Mouse (Mus musculus) 3T3-L1 (cell line): Measurements from ENCODE around the gene Cpxm1.
A peak's percentile ranks its signal among the peaks of the same experiment; 100 is the strongest.
"Not testable (repeated sequence)": the region's sequence is repeated elsewhere in the genome, so short reads cannot be mapped to it uniquely, and the experiment has no call there.

Source experiments
- DNase-seq: peaks from one replicate; pipeline ENCODE4 v3.0.0-alpha.2; 2015; ENCODE audit warnings: low read depth, low spot score

Cpxm1 gene

DNA sequence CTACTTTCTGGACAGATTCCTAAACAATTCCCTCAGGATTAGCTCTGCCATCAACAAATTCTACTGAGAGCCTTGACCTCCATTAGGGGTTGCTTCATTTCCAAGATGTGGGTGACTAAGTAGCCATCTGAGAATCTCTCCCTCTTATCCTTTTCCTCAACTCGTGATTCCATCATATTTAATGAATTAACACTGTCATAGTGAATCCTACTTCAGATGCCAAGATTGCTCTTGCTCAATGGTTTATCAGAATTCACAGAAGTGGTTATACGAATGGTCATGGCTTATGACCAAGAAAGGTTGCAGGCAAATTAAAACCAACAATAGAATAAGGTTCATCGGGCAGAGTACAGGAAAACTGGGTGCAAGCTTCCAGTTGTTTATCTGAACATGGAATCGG lies 4.5 kb upstream of the Cpxm1 start:
- no peak for DNase-seq

DNA sequence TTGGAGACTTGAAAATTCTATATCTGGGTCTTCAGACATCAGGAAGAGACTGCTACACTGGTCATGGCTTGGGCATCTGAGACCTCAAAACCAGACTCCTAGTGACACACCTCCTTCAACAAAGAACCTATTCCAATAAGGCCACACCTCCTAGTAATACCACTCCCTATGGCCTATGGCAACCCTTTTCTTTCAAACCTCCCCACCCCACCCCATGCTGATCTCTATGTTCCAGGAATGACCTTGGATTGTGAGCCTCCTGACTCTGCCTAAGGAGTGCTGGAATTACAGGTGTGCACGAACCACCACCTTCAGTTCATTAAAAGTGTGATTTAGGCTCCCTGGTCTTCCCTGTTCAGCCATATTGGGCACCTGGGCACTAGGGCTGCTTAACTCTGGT lies 2.7 kb upstream of the Cpxm1 start:
- DNase-seq = no peak

DNA sequence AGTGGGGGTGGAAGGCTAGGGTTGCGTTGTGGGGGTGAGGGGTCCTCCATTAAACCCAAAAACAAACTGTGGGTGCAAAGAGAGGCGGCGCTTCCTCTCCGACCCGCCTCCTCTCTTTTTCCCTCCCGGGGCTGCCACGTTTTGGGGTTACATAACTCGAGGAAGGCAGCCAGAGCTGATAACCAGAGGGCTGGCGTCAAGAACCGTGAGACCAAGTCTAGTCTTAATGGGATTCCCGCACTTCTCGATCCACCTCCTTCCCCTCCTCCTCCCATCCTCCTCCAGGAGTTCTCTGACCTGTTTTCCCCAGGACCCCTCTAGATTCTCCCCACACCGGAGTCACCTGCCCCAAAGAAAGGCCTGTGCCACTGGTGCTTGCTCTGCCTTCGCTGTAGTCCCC lies 717 bp upstream of the Cpxm1 start:
- DNase-seq = no peak

DNA sequence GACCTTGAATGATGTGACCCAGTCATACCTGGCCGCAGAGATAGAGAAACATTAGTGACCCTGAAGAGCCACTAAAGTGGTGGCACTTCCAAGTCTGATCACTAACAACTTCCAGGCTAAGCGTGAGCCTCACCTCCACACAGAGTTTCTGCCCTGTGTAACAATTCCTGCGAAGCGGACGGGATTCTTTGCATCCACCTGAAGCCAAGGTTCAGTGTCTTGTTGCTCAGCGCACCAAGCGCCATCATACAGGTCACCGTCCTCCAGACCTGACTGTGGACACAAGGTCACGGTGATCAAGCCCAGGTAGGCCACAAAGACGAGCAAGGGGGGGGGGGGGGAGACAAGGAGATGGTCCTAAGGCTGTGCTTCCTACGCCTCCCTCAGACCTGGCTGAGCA lies 1.7 kb downstream of the Cpxm1 start:
- no peak for DNase-seq

DNA sequence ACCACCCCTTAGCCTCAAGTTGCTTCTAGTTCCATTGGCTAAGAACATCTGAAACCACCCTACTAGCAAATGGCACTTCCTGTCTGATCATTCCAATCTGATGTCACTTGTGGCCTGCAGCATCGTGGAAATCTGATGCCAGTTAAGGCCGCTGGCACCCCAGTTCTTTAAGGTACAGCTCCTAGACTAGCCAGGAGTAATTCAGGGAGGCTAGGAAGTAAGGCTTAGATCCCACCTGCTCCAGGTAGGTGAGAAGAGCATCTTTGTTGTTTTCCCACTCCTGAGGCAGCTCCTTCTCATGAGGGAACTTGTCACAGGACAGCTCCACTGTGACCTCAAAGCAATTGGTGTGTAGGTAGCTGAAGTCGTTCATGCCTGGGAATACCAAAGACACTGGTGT lies 4.5 kb downstream of the Cpxm1 start:
- DNase-seq = no peak

DNA sequence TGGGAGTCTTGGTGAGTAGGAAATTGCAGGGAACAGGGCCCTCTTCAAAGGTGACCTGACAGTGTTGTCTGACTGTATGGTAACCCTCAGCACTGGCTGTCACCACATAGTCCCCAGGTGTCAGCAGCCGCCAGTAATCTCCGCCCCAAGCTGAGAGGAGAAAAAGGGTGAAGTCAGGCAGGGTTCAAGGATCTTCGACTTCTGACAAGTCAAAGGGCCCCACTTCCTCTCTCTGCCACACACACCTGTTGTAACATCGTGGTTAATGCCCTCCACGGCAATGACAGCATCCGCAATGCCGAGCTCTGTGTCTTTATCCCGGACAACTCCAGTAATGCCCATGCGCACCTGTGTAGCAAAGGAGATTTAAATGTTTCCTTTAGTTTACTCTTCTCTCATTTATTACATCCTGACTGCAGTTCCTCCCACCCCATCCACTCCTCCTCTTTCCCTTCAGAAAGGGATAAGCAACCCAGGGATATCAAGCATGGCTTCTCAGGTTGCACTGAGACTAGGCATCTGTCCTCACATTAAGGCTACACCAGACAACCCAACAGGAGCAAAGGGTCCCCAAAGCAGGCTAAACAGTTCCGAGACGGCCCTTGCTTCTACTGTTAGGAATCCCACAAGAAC lies 6.3 kb downstream of the Cpxm1 start:
- DNase-seq = no peak

DNA sequence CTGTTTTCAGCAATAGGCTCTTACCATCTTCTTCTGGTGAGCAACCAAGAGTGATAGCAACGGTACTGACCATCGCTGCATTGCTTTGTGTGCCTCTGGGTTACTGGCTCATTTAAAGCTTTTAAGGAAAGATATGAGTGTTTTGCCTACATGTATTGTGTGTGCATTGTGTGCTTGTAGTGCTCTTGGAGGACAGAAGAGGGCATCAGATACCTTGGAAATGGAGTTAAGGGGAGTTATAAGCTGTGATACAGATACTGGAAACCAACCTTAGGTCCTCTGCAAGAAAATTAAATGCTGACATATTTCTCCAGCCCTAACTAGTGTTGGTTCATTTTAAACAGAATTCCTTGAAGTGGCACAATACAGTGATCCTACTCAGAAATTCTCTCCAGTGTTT lies 8.6 kb downstream of the Cpxm1 start:
- DNase-seq = peak; percentile 55

DNA sequence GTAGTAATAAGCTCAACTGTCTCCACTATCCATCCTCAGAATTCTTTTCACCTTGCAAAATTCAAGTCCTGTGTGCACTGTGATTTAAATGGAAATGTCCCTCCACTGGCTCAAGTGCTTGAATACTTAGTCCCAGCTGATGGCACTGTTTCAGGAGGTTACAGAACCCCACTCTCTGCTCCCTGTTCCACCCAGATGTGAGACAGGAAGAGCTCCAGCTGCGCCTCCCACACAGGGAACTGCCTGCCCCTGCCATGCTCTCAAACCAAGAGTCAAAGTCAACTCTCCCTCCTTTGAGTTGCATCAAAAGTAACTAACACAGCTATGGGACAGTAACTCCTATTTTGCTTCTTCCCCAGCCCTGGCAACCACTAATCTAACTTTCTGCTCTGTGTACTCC lies 11.2 kb downstream of the Cpxm1 start:
- no peak for DNase-seq

DNA sequence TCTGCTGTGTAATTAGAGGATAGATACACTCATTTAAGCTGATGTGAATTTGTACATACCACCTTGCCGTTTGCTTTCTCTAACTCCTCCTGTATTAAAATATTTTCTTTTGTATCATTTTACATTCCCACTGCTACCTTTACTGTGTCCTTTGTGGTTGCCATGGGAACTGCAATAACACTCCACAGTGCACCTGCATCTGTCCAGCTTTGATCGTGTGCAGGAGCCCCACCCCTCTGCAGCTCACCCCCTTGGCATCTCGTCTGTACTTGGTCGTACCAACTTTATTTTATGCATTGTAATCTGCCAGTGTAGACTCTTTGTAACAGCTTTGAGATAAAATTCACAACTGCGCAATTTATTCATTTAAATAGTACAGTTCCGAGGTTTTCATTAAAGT lies 13.5 kb downstream of the Cpxm1 start:
- no peak for DNase-seq

DNA sequence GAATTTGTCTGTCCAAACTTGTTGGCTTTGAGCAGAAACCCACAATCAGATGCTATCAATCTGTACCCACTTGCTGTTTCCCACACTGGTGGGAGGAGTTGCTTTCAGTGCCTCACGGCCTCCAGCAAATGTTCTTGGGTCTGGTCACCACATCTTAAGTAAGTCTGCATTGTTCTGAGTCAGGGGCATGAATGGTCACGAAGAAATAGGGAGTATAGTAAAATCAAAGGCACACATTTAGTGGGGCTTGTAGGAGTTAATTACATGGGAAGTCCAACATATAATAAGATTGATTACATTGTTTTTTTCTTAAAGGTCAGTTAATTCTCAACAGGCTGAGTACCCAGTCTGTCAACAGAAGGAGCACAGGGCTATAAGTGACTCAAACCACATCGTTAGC lies 14.2 kb downstream of the Cpxm1 start:
- DNase-seq = no peak

DNA sequence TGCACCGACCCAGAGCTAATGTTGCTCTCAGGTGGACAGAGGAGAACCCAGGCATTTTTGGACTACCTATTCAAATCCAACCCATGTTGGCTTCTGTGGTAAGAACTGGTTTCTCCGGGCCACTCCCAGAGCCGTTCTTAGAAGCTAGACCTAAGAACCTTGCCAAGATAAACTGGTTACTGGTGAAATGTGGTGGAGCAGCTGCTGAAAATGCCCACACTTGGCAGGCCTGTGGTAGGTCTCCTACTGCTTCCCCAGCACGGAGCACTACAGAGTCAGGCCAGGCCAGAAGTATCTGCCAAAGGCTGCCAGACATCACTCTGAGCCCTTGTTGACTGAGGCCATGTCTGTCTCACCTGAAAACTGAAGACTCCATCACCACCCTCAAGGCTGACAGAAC lies 22.4 kb downstream of the Cpxm1 start:
- DNase-seq = no peak

DNA sequence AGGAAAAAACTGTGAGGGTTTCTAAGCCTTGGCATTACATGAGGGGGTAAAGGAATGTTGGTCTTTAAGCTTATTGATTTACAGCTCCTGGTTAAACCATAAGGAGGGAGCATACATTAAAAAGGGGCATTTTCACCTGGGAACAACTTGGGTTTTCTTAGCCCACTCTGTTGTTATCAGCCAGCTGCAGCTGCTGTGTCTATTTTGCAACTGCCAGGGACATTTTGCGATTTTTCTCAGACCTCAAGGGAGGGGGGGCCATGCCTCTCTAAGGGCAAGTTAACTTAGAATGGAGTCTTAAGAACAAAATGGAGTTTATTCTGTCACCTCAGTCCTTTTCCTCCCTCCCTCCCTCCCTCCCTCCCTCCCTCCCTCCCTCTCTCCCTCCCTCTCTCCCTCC lies 24.3 kb downstream of the Cpxm1 start:
- not testable (repeated sequence) for DNase-seq

DNA sequence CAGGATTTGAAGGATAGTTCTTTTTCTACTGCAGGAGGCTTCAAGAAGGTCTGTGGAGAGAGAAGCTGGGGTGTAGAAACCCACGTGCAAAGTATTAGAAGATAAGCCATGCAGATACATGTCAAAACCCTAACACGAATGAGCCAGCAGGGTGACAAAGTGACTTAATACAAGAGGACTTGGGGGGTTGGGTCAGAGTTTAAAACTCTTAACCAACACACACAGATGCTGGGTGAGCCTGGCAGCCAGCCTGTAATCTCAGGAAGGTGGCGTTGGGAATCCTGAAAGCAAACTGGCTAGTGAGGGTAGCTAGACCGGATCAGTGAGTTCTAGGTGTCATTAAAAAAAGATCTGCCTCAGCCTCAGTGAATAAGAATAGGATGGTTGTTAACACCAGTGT lies 30.0 kb downstream of the Cpxm1 start:
- DNase-seq = no peak

DNA sequence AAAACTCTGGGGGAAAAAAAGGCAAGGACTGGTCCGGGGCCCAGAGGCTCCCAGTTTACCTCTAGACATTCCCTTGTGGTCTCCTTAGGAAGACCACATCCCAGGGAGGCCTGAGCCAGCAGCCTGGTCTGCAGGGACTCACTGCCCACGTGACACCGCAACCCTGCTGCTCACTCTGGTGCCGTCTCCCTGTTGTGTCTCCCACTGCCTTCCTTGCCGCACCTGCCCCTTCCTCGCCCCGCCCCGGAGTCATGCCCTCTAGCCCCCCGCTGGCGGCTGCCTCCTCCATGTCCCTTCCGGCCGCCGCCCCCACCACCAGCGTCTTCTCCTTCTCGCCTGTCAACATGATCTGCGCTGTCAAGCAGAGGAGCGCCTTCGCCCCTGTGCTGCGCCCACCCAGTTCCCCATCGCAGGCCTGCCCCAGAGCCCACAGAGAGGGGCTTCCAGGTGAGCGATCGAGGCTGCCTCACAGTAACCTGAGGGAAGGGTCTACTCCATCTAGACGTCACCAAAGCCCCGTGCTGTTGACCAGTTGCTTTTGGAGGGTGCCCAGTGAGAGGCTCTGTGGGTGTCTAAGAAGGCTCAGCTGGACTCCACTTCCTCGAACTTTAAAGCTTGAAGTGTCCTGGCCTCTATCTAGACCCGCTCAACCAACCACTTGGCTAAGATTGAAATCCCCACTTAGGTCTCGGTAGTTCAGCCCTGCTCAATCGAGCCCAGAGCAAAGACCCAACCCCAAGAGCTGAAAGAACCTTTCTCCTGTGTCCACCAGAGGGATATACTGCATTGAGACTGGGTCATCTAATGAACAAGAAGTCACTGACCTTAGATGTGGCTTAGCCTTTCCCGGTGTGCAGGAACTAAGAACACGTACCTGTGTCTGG lies 31.9 kb downstream of the Cpxm1 start:
- DNase-seq = no peak

DNA sequence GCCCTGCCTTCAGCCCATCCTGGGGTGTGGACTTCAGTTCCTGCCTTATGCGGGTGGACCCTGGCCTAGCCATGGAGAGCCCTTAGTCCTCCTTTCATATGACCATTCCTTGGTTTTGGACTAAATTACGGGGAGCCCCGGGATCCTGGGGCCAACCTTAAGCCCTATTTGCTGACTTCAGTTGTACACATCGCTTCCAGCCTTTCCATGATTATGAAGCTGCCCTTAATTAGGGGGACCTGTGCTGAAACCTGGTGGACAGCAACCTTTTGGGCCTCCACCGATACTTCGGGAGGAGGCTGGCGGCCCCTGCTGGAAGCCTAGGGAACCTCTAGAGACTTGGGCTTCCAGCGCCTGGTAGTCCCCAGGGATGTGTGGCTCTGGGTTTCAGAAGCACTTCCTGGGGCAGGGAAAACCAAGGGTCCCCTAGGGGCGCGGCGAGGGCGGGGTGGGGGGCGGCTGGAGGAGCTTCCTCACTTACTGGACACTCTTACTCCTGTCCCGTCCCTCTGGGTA lies 34.8 kb downstream of the Cpxm1 start:
- DNase-seq = peak; percentile 68

DNA sequence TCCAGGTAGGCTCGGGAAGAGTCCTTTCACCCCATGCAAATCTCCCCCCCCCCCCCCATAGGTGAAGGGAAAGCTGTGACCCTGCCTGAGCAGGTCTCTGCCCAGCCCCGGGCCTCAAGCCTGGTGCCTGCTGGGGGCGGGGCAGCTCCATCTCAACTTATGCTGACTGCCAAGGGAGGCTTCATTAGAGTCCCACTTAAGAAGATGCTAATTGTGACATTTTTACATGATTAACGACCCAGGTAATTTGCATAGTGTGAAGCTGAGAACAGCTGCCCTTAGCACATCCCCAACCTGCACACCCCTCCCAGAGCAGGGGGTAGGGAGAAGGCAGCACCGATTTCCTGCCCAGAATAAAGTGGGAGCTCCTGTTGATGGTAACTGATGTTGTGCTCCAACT lies 38.5 kb downstream of the Cpxm1 start:
- DNase-seq = no peak

DNA sequence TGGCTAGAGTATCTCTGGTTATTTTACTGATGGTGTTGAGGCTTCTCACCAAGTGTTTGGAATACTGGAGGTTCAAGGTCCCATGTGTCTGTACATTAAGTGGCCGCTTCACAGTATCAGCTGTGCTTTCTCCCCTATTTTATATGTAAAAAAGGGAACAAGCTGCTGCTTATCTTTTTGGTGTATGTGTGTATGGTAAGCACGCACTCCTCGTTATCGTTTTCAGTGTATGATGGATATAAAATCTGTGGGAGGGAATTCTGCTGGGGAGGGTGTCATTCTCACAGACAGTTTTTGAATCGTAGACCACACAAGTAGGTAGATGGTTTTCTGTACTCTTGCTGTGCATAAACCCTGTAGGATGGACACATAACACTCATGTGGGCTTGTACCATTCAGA lies 39.8 kb downstream of the Cpxm1 start:
- no peak for DNase-seq

DNA sequence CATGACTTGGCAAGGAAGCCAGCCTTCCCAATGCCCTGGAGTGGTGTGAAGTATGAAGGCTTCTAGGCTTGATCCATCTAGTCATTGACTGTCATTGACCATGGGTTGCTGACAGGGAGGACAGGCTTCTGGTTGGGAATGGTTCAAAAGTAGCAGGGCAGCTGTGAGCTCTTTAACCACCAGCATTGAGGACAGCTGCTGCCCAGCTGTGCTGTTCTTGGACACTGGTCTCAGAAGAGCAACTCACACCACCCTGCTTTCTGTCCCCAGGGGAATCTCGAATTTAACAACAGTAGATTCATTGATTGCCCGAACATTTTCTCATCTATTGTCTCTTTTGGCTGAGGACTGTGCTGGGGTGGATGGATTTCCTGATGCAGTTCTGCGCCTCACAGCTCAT lies 43.5 kb downstream of the Cpxm1 start:
- no peak for DNase-seq

DNA sequence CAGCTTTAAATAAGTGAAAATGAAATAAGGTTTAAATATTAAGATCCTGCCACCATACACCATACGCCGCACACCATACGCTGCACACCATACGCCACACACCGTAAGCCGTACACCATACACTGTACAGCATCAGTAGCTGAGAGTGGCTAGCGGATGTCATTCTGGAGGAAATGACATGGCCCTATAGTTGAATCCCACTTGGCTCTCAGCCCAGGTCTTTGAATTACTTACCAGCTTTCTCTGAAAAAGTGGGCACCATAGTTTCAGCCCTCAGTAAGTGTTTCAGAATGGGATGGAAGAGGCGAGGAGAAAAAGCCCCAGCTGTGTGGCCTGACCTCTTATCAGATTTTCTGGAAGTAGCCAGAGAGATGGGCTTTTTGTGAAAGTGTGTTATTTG lies 44.0 kb downstream of the Cpxm1 start:
- no peak for DNase-seq

DNA sequence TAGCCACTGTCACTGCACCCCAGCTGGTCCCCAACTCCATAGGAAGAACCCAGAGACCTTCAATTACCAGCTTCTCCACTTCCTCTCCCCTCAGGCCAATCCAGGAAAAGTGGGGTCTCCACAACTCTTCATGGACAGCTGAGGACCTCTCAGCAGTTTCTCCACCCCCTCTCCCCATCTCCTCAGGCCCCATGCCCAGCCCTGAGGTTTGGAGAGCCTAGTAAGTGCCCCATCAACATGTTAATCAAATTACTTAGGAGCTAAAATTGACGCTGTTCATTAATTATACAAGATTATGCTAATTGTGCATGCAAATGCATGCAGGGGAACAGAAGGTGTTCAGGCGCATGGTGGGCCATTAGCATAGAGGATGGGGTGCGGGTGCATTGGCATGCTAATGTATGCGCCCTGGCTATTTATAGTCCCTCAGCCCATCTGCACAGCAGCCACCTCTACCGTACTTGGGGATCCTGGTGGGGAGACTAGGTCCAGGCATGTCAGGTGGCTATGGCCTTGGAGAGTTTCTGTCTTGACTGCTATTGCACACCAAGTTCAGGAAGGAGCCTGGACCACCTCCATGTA lies 45.5 kb downstream of the Cpxm1 start:
- DNase-seq = no peak

DNA sequence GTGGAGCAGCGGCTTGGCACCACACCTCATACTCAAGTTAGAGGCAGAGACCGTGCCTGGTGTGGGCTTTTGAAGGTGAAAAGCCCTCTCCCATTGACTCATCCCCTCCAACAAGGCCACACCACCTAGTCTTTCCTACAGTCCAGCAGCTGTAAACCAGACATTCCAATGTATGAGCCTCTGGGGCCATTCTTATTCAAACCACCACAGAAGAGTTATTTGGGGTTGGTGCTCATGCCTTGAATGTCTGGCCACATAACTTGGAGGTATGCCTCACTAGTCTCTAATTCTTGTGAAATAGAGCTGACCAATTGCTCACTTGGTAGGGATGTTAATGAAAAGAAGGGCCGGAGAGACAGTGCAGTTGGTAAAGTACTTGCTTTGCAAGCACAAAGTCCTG lies 47.0 kb downstream of the Cpxm1 start:
- DNase-seq = peak; percentile 13

DNA sequence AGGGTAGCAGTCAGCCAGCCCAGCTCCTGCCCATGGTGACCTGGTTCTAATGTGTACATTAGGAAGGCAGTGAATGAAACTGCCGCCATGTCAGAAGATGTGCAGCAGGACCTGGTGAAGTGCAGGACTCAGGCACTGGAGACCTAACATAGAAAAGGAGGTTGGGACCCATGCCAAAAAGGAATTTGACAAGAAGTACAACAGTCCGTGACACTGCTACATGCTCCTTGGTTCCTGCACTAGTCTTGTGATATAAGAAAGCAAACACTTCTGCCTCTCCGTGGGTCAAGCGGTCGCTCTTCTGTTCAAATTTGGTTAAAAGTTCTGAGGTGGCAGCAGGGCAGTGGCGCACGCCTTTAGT lies 56.2 kb downstream of the Cpxm1 start:
- no peak for DNase-seq
